Mouse (Mus musculus): Measurements from ENCODE around the gene Afmid.

Afmid gene

DNA sequence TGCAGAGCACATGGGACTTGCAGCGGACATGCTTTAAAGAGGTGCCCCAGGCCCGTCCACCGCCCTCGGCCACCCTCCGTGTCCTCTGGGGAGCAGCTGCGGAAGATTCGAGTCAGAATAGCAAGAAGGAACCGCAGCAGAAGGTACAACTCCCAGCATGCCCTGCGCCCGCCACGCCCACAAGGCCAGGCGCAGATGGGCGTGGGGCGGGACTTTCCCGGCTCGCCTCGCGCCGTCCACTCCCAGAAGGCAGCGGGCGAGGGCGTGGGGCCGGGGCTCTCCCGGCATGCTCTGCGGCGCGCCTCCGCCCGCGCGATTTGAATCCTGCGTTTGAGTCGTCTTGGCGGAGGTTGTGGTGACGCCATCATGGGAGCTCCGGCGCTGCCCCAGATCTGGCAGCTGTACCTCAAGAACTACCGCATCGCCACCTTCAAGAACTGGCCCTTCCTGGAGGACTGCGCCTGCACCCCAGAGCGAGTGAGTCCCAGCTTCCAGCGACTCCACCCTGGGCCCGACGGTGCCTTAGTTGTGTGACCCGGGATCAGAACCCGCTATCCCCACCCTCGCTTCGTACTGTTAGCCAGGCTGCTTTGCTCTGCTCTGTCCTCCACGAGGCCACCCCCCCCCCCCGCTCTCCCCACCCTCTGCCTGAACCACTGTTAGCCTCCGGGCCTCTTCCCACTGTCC, 23.4 kb downstream of the Afmid start, which contains the start of gene Birc5:
Gene Birc5 (plus strand): TSS at position 267 of the 687 bp plus-strand sequence.
- DNase-seq (ENCODE audit: low spot score): peak; percentile 82

- DNase-seq (ENCODE audit: low spot score): no peak
Measured at GRCm38 (mm10) chr11:117852875-117853274, 27.2 kb downstream of the Afmid start.

- no peak for DNase-seq (ENCODE audit: low spot score)
Measured at GRCm38 (mm10) chr11:117854241-117854640, 28.5 kb downstream of the Afmid start.

DNA sequence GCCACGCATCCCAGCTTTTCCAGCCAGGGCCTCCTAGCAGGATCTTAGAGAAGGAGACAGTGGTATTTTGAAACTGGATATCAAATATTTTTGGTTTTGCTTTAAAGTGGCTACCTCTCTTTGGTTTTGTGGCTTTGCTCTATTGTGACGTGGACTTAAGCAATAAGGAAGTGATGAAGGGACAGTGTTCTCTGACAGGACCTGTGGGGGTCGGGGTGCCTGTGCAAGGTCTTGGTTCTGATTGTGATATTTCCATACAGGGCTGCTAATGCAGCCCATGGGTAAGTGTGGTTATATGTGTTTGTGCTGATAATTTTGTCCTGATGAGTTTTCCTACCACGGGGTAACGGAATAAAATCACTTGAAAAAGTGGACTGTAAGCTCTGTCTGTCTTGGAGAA, 29.6 kb downstream of the Afmid start:
- DNase-seq (ENCODE audit: low spot score): no peak

- DNase-seq (ENCODE audit: low spot score): no peak
Measured at GRCm38 (mm10) chr11:117855975-117856374, 30.3 kb downstream of the Afmid start.

DNA sequence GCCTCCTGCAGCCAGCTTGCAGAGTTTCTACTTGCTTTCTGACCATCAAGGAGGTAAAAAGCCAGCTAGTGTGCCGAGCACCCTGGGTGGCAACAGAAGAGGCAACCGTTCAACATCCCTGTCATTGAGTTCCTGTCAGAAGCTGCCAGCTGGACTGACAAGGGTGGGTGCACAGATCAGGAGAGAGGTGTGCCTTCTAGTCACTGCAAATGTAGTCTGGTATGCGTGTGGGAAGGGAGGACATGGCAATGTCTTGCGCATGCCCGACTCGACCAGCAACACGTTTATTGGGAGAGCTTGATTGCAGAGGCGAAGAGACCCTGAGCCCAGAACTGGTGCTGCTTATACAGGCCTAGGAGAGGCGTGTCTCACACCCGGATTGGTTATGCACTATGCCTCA, 31.7 kb downstream of the Afmid start:
- DNase-seq (ENCODE audit: low spot score): no peak

GRCm38 (mm10) chr11:117858392-117858791, 32.7 kb downstream of the Afmid start:
- no peak for DNase-seq (ENCODE audit: low spot score)

GRCm38 (mm10) chr11:117860601-117861000, 34.9 kb downstream of the Afmid start, which contains the start of gene Tmem235:
Gene Tmem235 (plus strand): TSS chr11:117860752.
- DNase-seq (ENCODE audit: low spot score): no peak

DNA sequence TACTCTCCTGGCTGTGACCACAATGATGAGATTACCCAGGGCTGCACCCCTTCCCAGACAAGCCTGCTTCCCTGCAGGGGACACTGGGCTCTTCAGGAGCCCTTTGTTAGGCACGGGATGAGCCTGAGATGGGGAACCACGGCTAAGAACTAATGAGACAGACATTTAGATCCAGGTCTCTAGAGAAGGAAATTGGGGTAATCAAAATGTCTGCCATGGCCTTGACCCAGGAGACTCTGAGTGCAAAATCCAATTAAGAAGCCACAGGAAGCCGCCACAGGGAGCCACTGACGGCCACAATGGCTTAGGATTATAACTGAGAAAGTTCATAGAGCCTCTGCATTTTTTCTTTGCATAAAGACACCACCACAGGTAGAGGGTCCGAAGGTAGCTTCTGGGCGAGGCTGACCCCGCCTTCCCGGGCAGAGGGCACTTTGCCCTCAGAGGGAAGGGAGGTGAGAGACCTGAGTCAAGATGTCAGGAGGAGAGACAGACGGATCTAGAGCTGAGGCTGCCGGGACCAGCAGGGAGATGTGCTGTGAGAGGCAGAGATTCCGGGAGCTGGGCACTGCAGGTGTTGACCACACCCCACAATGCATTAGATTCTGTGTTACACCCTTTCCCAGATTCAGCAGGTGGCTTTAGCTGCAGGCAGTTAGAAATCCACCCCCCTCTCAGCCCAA, 37.6 kb downstream of the Afmid start:
- no peak for DNase-seq (ENCODE audit: low spot score)

- no peak for DNase-seq (ENCODE audit: low spot score)
Measured at GRCm38 (mm10) chr11:117864805-117865204, 39.1 kb downstream of the Afmid start.

GRCm38 (mm10) chr11:117865988-117866387, 40.3 kb downstream of the Afmid start:
- no peak for DNase-seq (ENCODE audit: low spot score)

- no peak for DNase-seq (ENCODE audit: low spot score)
Measured at GRCm38 (mm10) chr11:117870688-117871365, 45.1 kb downstream of the Afmid start.

DNA sequence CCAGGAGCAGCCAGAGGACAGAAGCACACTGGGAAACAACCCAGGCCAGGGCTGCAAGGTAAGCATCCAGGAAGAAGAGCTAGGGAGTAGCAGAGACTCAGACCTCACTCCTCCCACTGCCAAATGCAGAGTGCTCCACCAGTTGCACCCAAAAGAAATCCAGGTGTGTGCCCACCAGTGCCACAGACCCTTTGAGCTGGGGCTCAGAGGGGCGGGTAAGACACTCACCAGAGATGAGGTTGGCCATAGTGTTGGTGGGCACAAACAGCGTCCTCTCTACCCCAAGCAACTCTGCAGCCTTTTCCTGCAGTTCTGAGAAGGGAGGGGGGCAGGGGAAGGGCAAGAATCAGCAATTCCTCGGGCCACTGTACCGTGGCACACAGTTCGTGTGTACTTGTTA, 45.7 kb downstream of the Afmid start:
- no peak for DNase-seq (ENCODE audit: low spot score)

- no peak for DNase-seq (ENCODE audit: low spot score)
Measured at GRCm38 (mm10) chr11:117871911-117872584, 46.3 kb downstream of the Afmid start.

DNA sequence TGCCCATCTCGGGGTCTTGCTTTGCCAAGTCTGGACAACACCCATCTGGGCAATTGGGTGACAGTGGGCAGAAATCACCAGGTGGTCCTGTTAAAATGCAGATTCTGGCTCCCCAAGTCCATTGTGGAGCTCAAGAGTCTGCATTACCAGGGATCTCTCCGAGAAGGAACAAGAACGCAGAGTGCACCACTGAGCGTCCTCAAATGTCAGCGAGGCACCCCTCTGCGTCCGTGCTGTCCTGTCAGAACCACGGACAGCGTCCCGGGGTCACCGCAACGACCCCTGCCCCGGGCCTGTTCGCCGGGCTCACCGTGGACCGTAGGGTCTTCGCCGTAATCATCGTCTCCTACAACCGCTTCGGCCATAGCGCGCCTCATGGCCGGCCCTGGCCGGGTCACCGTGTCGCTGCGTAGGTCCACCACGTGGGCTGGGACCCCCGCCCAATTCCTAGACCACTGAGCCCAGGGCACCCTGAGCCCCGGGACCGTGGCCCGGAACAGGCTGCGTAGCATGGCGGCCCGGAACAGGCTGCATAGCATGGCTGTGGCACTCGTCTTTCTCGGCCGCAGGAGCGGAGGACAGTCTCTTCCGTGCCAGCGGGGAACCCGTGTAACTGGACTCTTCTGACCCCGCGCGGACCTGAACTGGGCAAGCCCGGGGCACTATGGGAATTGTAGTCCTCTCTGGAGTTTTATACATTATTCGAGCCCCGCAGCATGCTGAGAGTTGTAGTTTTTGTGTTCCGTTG, 47.3 kb downstream of the Afmid start, which contains the start of gene Tha1:
Gene Tha1 (minus strand): TSS at position 621 of the 748 bp plus-strand sequence.
- no peak for DNase-seq (ENCODE audit: low spot score)

DNA sequence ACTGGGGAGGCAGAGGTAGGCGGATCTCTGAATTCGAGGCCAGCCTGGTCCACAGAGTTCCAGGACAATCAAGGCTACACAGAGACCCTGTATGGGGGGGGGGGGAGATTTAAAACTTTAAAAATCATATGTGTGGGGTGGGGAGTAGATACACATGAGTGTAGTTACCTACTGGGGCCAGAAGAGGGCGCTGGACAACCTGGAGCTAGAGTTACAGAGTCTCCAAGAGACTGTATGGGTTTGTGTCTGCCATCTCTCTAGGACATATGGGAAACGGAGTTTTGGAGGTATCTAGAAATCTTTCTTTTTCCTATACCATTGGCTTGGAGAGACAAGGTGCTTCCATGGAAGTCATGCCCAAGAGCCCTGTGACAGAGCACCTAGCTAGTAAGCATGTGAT, 48.7 kb downstream of the Afmid start:
- no peak for DNase-seq (ENCODE audit: low spot score)

GRCm38 (mm10) chr11:117875681-117876080, 50.0 kb downstream of the Afmid start:
- DNase-seq (ENCODE audit: low spot score): no peak

DNA sequence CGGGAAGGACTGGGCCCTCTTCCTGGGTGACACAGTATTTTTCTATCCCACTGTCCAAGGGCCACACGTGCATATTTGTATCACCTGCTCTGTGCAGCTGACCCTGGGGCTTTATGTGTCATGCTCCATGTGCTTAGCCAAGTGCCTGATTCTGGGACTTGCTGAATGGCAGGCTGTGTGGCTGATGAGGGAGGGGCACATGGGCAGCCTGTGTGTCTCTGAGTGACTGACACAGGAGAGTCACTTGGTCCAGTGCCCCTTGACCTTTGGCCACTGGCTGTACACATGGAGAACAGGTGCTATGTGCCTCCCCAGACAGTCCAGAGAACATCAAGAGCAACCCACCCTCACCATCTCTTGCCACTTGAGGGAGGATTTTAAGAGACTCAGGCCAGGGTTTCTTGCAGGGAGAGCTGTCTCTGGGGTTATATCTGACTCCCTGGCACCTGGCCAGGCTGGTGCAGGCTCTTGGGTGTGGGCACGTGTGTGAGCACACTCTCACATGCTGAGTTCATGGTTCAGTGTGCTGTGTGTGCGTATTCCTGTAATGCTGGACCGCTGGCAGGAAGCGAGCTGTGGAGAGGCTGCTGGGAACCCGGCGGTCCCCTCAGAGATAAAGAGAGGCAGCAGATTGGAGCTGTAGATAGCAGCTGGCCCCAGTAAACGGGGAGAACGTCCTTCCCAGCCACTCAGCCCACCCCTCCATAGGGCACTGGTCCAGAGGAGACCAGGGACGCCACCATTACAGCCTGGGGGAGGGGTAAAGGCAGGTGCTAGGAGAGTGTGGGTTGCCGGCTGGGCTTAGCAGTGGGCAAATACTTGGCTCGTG, 52.4 kb downstream of the Afmid start:
- DNase-seq (ENCODE audit: low spot score): no peak

GRCm38 (mm10) chr11:117878892-117879291, 53.2 kb downstream of the Afmid start:
- no peak for DNase-seq (ENCODE audit: low spot score)

GRCm38 (mm10) chr11:117879676-117880075, 54.0 kb downstream of the Afmid start:
- no peak for DNase-seq (ENCODE audit: low spot score)
